Mouse (Mus musculus) C2C12 (cell line): ENCODE results near the gene Ccdc27. TPM values are rescaled to one million over a fixed set of nuclear protein-coding genes. Genes with fewer than 3 reads are reported as not detected.

Experiments
- H3K27me3 ChIP-seq: one replicate; pipeline ENCODE4 v1.6.1; 2011; ENCODE audit not compliant: control insufficient read depth, insufficient read depth, insufficient read length
- H3K36me3 ChIP-seq: one replicate; pipeline ENCODE4 v1.6.1; 2011; ENCODE audit not compliant: control insufficient read depth, insufficient read depth
- H3K4me3 ChIP-seq: one replicate; pipeline ENCODE4 v1.5.1; 2011; ENCODE audit warnings: mild to moderate bottlenecking, control low read depth; ENCODE audit not compliant: poor library complexity, insufficient read depth, severe bottlenecking
- H3K79me2 ChIP-seq: one replicate; pipeline ENCODE4 v1.6.1; 2011; ENCODE audit not compliant: control insufficient read depth, insufficient read depth
- H3K79me3 ChIP-seq: one replicate; pipeline ENCODE4 v1.6.1; 2011; ENCODE audit warnings: low read depth, control low read depth
- H3ac ChIP-seq: one replicate; pipeline ENCODE3; 2011; ENCODE audit warnings: low read depth; ENCODE audit not compliant: control insufficient read depth, insufficient read length
- CEBPB ChIP-seq: IDR thresholded peaks from one replicate; pipeline ENCODE4 v1.6.1; 2011; ENCODE audit warnings: low read depth, mild to moderate bottlenecking, control low read depth, moderate library complexity
- CTCF ChIP-seq: IDR thresholded peaks from one replicate; pipeline ENCODE4 v1.5.1; 2011; ENCODE audit not compliant: control insufficient read depth, insufficient read depth, insufficient read length
- FOSL1 ChIP-seq: IDR thresholded peaks from one replicate; pipeline ENCODE4 v1.8.0; 2011; ENCODE audit warnings: mild to moderate bottlenecking, low read length; ENCODE audit not compliant: poor library complexity, insufficient read depth, severe bottlenecking
- MAX ChIP-seq: IDR thresholded peaks from one replicate; pipeline ENCODE4 v1.6.1; 2011; ENCODE audit warnings: mild to moderate bottlenecking, control low read depth
- MYOD1 ChIP-seq: IDR thresholded peaks from one replicate; pipeline ENCODE4 v1.6.1; 2011; ENCODE audit warnings: low read depth; ENCODE audit not compliant: control insufficient read depth, insufficient read length
- MYOG ChIP-seq: IDR thresholded peaks from one replicate; pipeline ENCODE4 v1.6.1; 2011; ENCODE audit not compliant: control insufficient read depth, insufficient read length; ENCODE audit errors: extremely low read depth
- USF1 ChIP-seq: IDR thresholded peaks from one replicate; pipeline ENCODE4 v1.6.1; 2011; ENCODE audit warnings: low read depth, mild to moderate bottlenecking, control low read depth, moderate library complexity
- polyA plus RNA-seq: library from polyadenylated mRNA; unstranded; fragments of >200 nt; fragmentation: generic; extraction: Trizol; gene quantifications from one replicate; pipeline ENCODE4 v1.2.1, GENCODE M21; 2012; ENCODE audit warnings: missing spikeins

The Ccdc27 gene
- polyA plus RNA-seq, 1 experiment: not detected

- Histone ChIP-seq H3K79me2 (peaks cover 45% of the 10 kb centered on the region), H3ac (peak overlapping the region; percentile 97), H3K4me3 (peak overlapping the region; percentile 95), H3K27me3 (no peaks in the 10 kb centered on the region), H3K36me3 (peaks cover 14% of the 10 kb centered on the region), H3K79me3 (peaks cover 35% of the 10 kb centered on the region)
- TF ChIP-seq MYOD1 (peak; percentile 12), MAX (no peak)
These were observed 31.4 kb downstream of the Ccdc27 start for GRCm38 (mm10) chr4:154010907-154011645.

- Histone ChIP-seq H3ac (no peak overlapping the region), H3K27me3 (no peaks in the 10 kb centered on the region), H3K79me2 (peaks cover 12% of the 10 kb centered on the region), H3K36me3 (no peaks in the 10 kb centered on the region), H3K79me3 (peaks cover 8% of the 10 kb centered on the region), H3K4me3 (no peak overlapping the region)
- TF ChIP-seq MYOD1 (no peak), USF1 (no peak), CEBPB (no peak), FOSL1 (no peak), MAX (no peak)
These were observed 34.7 kb downstream of the Ccdc27 start for GRCm38 (mm10) chr4:154007759-154008158.

GRCm38 (mm10) chr4:154006264-154006663, 36.2 kb downstream of the Ccdc27 start:
- TF ChIP-seq MYOG (no peak), MAX (no peak), FOSL1 (no peak), CTCF (no peak), MYOD1 (no peak), USF1 (no peak), CEBPB (no peak)
- Histone ChIP-seq H3K36me3 (no peaks in the 10 kb centered on the region), H3K27me3 (no peaks in the 10 kb centered on the region), H3K79me2 (no peaks in the 10 kb centered on the region), H3K79me3 (no peaks in the 10 kb centered on the region), H3ac (no peak overlapping the region), H3K4me3 (no peak overlapping the region)

- TF ChIP-seq USF1 (no peak), MYOD1 (no peak), FOSL1 (no peak), MYOG (no peak), CTCF (no peak), MAX (no peak), CEBPB (no peak)
- H3K79me3 ChIP-seq: no peaks in the 10 kb centered on the region
- H3ac ChIP-seq: no peak overlapping the region
- H3K4me3 ChIP-seq: no peak overlapping the region
- H3K79me2 ChIP-seq: no peaks in the 10 kb centered on the region
- H3K27me3 ChIP-seq: no peaks in the 10 kb centered on the region
- H3K36me3 ChIP-seq: no peaks in the 10 kb centered on the region
These were observed 37.0 kb downstream of the Ccdc27 start for GRCm38 (mm10) chr4:154005488-154005887.

- H3K27me3 ChIP-seq: no peaks in the 10 kb centered on the region
- no peak for TF ChIP-seq FOSL1
- TF ChIP-seq MYOD1: no peak
- no peak for TF ChIP-seq USF1
- no peak for TF ChIP-seq MAX
- no peak for TF ChIP-seq CEBPB
- no peak for TF ChIP-seq CTCF
- no peak for TF ChIP-seq MYOG
- H3K79me3 ChIP-seq: no peaks in the 10 kb centered on the region
- no peak overlapping the region for H3K4me3 ChIP-seq
- H3K79me2 ChIP-seq: no peaks in the 10 kb centered on the region
- peaks cover 51% of the 10 kb centered on the region for H3K36me3 ChIP-seq
- no peak overlapping the region for H3ac ChIP-seq
These were observed 49.0 kb downstream of the Ccdc27 start for GRCm38 (mm10) chr4:153993505-153993904.

DNA sequence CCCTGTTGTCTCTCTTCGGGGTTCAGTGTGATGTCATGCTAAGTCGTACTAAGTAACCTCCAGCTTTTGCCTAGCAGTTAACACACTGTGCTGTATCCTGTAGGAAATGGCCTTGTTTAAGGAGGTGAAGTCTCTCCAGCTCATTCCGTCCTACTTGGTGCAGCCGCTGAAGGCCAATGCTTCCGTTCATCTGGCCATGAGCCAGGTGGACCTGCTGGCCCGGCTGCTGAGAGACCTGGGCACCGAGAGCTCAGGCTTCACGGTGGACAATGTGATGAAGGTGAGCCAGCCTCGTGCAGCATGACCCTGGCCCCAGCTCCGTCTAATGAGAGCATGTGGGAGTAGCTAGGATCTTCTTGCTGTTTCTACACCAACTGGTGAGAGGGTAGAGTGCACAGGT, 49.8 kb downstream of the Ccdc27 start:
- TF ChIP-seq MYOG (no peak), FOSL1 (no peak), MYOD1 (no peak), MAX (no peak), CEBPB (no peak), USF1 (no peak), CTCF (no peak)
- H3ac ChIP-seq: no peak overlapping the region
- no peaks in the 10 kb centered on the region for H3K79me3 ChIP-seq
- H3K79me2 ChIP-seq: no peaks in the 10 kb centered on the region
- H3K36me3 ChIP-seq: peaks cover 50% of the 10 kb centered on the region
- no peak overlapping the region for H3K4me3 ChIP-seq
- no peaks in the 10 kb centered on the region for H3K27me3 ChIP-seq
